In the genomic region with DNA sequence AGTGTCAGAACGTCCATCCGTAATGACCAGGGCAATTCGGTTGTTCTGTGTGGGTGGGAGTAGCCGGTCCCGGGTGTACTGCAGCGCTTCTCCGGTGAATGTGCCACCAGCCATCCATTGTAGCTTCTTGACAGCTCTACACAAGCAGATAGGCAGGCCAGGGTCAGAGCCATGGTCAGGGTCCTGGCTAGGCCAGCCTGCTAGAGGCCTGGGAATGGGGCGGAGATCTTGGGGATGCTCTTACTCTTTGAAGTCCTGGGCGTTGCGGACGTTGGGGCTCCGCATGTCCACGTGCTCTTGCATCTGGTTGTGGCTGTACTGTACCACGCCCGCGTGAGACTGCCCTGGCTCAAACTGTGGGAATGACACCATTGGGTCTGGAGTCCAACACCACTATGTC, we compare ENCODE assay signal across 17 mouse cellular contexts. TPM values are rescaled to one million over a fixed set of nuclear protein-coding genes. Genes with fewer than 3 reads are reported as not detected.
"Had no signal": no experiment of that assay in that cellular context is flagged by ENCODE, and none has a peak within 500 bp of the region (broad histone marks: within the 10 kb centered on the region; RNA-seq: fewer than 3 reads in every experiment).

No protein-coding gene starts in this region.

- H3K9me3 ChIP-seq: neural tube, embryonic 13.5 days; neural tube, embryonic 15.5 days; stomach, embryonic 15.5 days had no signal

- H3K4me2 ChIP-seq: neural tube, embryonic 13.5 days; neural tube, embryonic 15.5 days; stomach, embryonic 15.5 days had no signal

- H3K27me3 ChIP-seq: neural tube, embryonic 13.5 days; neural tube, embryonic 15.5 days; stomach, embryonic 15.5 days had no signal

- DNase-seq: retina, postnatal 1 day; right cerebral cortex, adult 18-20 months; right cerebral cortex, postnatal 14 days; right cerebral cortex, postnatal 25 days; right cerebral cortex, postnatal 4 days; spleen, adult 18-20 months; thymus, adult 18-20 months; thymus, adult 2 months; thymus, postnatal 14 days; thymus, postnatal 25 days; thymus, postnatal 36 days; thymus, postnatal 4 days had no signal

- H3K27ac ChIP-seq: neural tube, embryonic 13.5 days; neural tube, embryonic 15.5 days; stomach, embryonic 15.5 days; stomach, postnatal 0 days had no signal

- H3K9ac ChIP-seq: neural tube, embryonic 13.5 days; neural tube, embryonic 15.5 days; stomach, embryonic 15.5 days had no signal

- H3K4me1 ChIP-seq: neural tube, embryonic 13.5 days; neural tube, embryonic 15.5 days; stomach, embryonic 15.5 days had no signal

- H3K4me3 ChIP-seq: neural tube, embryonic 13.5 days; neural tube, embryonic 15.5 days; stomach, embryonic 15.5 days had no signal

- H3K36me3 ChIP-seq: neural tube, embryonic 13.5 days; neural tube, embryonic 15.5 days had no signal

RNA-seq across cellular contexts. Expression of gene Col6a1, which starts 14.6 kb away (rescaled TPM):
- total RNA-seq: neutrophil, adult 5-6 weeks had no signal
